Mouse (Mus musculus): Measurements from ENCODE around the gene Pnma1. TPM values are rescaled to one million over a fixed set of nuclear protein-coding genes. Genes with fewer than 3 reads are reported as not detected.

The Pnma1 gene
- total and polyA plus RNA-seq, 3 experiments, result 0.31 to 0.46 TPM; not detected in 1

Other genes starting within 250 kb of the Pnma1 start
- gene Numb, start 226.6 kb downstream of the Pnma1 start, total RNA-seq (2012; rRNA removed), result 8.4 and 10.6 TPM in 2 replicates
- gene Numb, start 226.6 kb downstream of the Pnma1 start, polyA plus RNA-seq (2012; ENCODE audit: insufficient read depth in 1 of 2, insufficient read length in 2 of 2, low read depth in 1 of 2, low replicate concordance in 2 of 2, missing spikeins in 1 of 2), result 10 to 100 TPM in 1 of 2 experiments, not detected in 1; 14.6 TPM
- 43.4 and 46.6 TPM in 2 replicates for gene Riox1, start 197.9 kb downstream of the Pnma1 start, total RNA-seq (2012; rRNA removed)
- gene Riox1, start 197.9 kb downstream of the Pnma1 start, polyA plus RNA-seq (2012; ENCODE audit: insufficient read depth in 1 of 2, insufficient read length in 2 of 2, low read depth in 1 of 2, low replicate concordance in 2 of 2, missing spikeins in 1 of 2), result 10 to 100 TPM in 1 of 2 experiments, not detected in 1; 47.1 TPM
- gene Heatr4, start 163.6 kb downstream of the Pnma1 start, total RNA-seq (2012; rRNA removed), result not detected in 2 replicates
- under 1 TPM in 1 of 2 experiments, not detected in 1; 0.03 TPM for gene Heatr4, start 163.6 kb downstream of the Pnma1 start, polyA plus RNA-seq (2012; ENCODE audit: insufficient read depth in 1 of 2, insufficient read length in 2 of 2, low read depth in 1 of 2, low replicate concordance in 2 of 2, missing spikeins in 1 of 2)
- 9.8 and 14.6 TPM in 2 replicates for gene Acot2, start 160.6 kb downstream of the Pnma1 start, total RNA-seq (2012; rRNA removed)
- gene Acot2, start 160.6 kb downstream of the Pnma1 start, polyA plus RNA-seq (2012; ENCODE audit: insufficient read depth in 1 of 2, insufficient read length in 2 of 2, low read depth in 1 of 2, low replicate concordance in 2 of 2, missing spikeins in 1 of 2), result 10 to 100 TPM in 1 of 2 experiments, not detected in 1; 13.0 TPM
- 1.5 and 1.9 TPM in 2 replicates for gene Acot1, start 139.0 kb downstream of the Pnma1 start, total RNA-seq (2012; rRNA removed)
- 10 to 100 TPM in 1 of 2 experiments, not detected in 1; 12.7 TPM for gene Acot1, start 139.0 kb downstream of the Pnma1 start, polyA plus RNA-seq (2012; ENCODE audit: insufficient read depth in 1 of 2, insufficient read length in 2 of 2, low read depth in 1 of 2, low replicate concordance in 2 of 2, missing spikeins in 1 of 2)
- gene Acot4, start 110.1 kb downstream of the Pnma1 start, total RNA-seq (2012; rRNA removed), result 0.08 TPM in 1 of 2 replicates, not detected in the other
- under 1 TPM in 1 of 2 experiments, not detected in 1; 0.08 TPM for gene Acot4, start 110.1 kb downstream of the Pnma1 start, polyA plus RNA-seq (2012; ENCODE audit: insufficient read depth in 1 of 2, insufficient read length in 2 of 2, low read depth in 1 of 2, low replicate concordance in 2 of 2, missing spikeins in 1 of 2)
- not detected in 2 replicates for gene Gm49366, start 109.6 kb downstream of the Pnma1 start, total RNA-seq (2012; rRNA removed)
- gene Gm49366, start 109.6 kb downstream of the Pnma1 start, polyA plus RNA-seq (2012; ENCODE audit: insufficient read depth in 1 of 2, insufficient read length in 2 of 2, low read depth in 1 of 2, low replicate concordance in 2 of 2, missing spikeins in 1 of 2), result not detected
- gene Acot3, start 96.3 kb downstream of the Pnma1 start, total RNA-seq (2012; rRNA removed), result not detected in 2 replicates
- gene Acot3, start 96.3 kb downstream of the Pnma1 start, polyA plus RNA-seq (2012; ENCODE audit: insufficient read depth in 1 of 2, insufficient read length in 2 of 2, low read depth in 1 of 2, low replicate concordance in 2 of 2, missing spikeins in 1 of 2), result not detected
- not detected in 2 replicates for gene Acot5, start 79.2 kb downstream of the Pnma1 start, total RNA-seq (2012; rRNA removed)
- gene Acot5, start 79.2 kb downstream of the Pnma1 start, polyA plus RNA-seq (2012; ENCODE audit: insufficient read depth in 1 of 2, insufficient read length in 2 of 2, low read depth in 1 of 2, low replicate concordance in 2 of 2, missing spikeins in 1 of 2), result not detected
- 2.7 and 3.2 TPM in 2 replicates for gene Acot6, start 47.8 kb downstream of the Pnma1 start, total RNA-seq (2012; rRNA removed)
- 1 to 10 TPM in 1 of 2 experiments, not detected in 1; 3.3 TPM for gene Acot6, start 47.8 kb downstream of the Pnma1 start, polyA plus RNA-seq (2012; ENCODE audit: insufficient read depth in 1 of 2, insufficient read length in 2 of 2, low read depth in 1 of 2, low replicate concordance in 2 of 2, missing spikeins in 1 of 2)
- 0.98 and 1.3 TPM in 2 replicates for gene Dnal1, start 34.1 kb downstream of the Pnma1 start, total RNA-seq (2012; rRNA removed)
- 1 to 10 TPM in 1 of 2 experiments, not detected in 1; 1.7 TPM for gene Dnal1, start 34.1 kb downstream of the Pnma1 start, polyA plus RNA-seq (2012; ENCODE audit: insufficient read depth in 1 of 2, insufficient read length in 2 of 2, low read depth in 1 of 2, low replicate concordance in 2 of 2, missing spikeins in 1 of 2)
- gene Elmsan1, start 70.4 kb upstream of the Pnma1 start, total RNA-seq (2012; rRNA removed), result 7.7 TPM in 2 replicates
- gene Elmsan1, start 70.4 kb upstream of the Pnma1 start, polyA plus RNA-seq (2012; ENCODE audit: insufficient read depth in 1 of 2, insufficient read length in 2 of 2, low read depth in 1 of 2, low replicate concordance in 2 of 2, missing spikeins in 1 of 2), result 10 to 100 TPM in 1 of 2 experiments, not detected in 1; 25.3 TPM
- gene Ptgr2, start 136.7 kb upstream of the Pnma1 start, total RNA-seq (2012; rRNA removed), result 32.6 and 33.0 TPM in 2 replicates
- gene Ptgr2, start 136.7 kb upstream of the Pnma1 start, polyA plus RNA-seq (2012; ENCODE audit: insufficient read depth in 1 of 2, insufficient read length in 2 of 2, low read depth in 1 of 2, low replicate concordance in 2 of 2, missing spikeins in 1 of 2), result 10 to 100 TPM in 1 of 2 experiments, not detected in 1; 35.9 TPM
- gene Zfp410, start 168.4 kb upstream of the Pnma1 start, total RNA-seq (2012; rRNA removed), result 45.5 and 45.7 TPM in 2 replicates
- 100 to 1,000 TPM; 182 to 189 TPM for gene Zfp410, start 168.4 kb upstream of the Pnma1 start, polyA plus RNA-seq (2012; ENCODE audit: insufficient read depth in 1 of 2, insufficient read length in 2 of 2, low read depth in 1 of 2, low replicate concordance in 2 of 2, missing spikeins in 1 of 2)
- 33.4 and 35.2 TPM in 2 replicates for gene Coq6, start 213.2 kb upstream of the Pnma1 start, total RNA-seq (2012; rRNA removed)
- gene Coq6, start 213.2 kb upstream of the Pnma1 start, polyA plus RNA-seq (2012; ENCODE audit: insufficient read depth in 1 of 2, insufficient read length in 2 of 2, low read depth in 1 of 2, low replicate concordance in 2 of 2, missing spikeins in 1 of 2), result 10 to 100 TPM in 1 of 2 experiments, not detected in 1; 47.1 TPM
- gene Fam161b, start 213.3 kb upstream of the Pnma1 start, total RNA-seq (2012; rRNA removed), result 0.46 and 0.85 TPM in 2 replicates
- gene Fam161b, start 213.3 kb upstream of the Pnma1 start, polyA plus RNA-seq (2012; ENCODE audit: insufficient read depth in 1 of 2, insufficient read length in 2 of 2, low read depth in 1 of 2, low replicate concordance in 2 of 2, missing spikeins in 1 of 2), result 1 to 10 TPM in 1 of 2 experiments, not detected in 1; 1.1 TPM

Data from MEL (cell line).